Comparison of ENCODE assay signal across 18 mouse cellular contexts in genomic region chr15:5414401-5414800, GRCm38 (mm10).
DNase-seq lines count a peak whose midpoint lies in the region; ATAC-seq and TF ChIP-seq lines count a peak whose summit lies in the region.
"Had no signal": no experiment of that assay in that cellular context is flagged by ENCODE, and none has a peak within 500 bp of the region (broad histone marks: within the 10 kb centered on the region; RNA-seq: fewer than 3 reads in every experiment).

No protein-coding gene starts in this region.

- no peak for TF ChIP-seq RAD21 in CH12.LX (IDR thresholded peaks at IDR 0.05; ENCODE audit: low read depth, low read length)

- no peaks in the 10 kb centered on the region for H3K79me2 ChIP-seq in CH12.LX (replicated peaks; ENCODE audit: control insufficient read depth, extremely low read depth, insufficient read depth, poor library complexity, severe bottlenecking)

- TF ChIP-seq EP300 in CH12.LX (IDR thresholded peaks at IDR 0.05; ENCODE audit: low read length) = peak; percentile 78

- DNase-seq in spleen, postnatal 36 days (ENCODE audit: low spot score in 2 of 2) = peak; percentile 17 to 26
- DNase-seq in spleen, adult 18-20 months = no peak
- peak; percentile 69 for DNase-seq in CH12.LX (ENCODE audit: extremely low read depth)
- DNase-seq in splenic B cell, adult 2 months (ENCODE audit: low read depth, low spot score) = peak; percentile 85
- DNase-seq in Muller cell, postnatal 12 days (ENCODE audit: inconsistent ontology term) = no peak
- DNase-seq in midbrain, embryonic 10.5 days (ENCODE audit: low spot score) = no peak
- DNase-seq: adrenal gland, adult 2 months; cerebellum, adult 8-10 months; kidney, adult 8-10 months; lung, postnatal 4 days; right cerebral cortex, postnatal 4 days had no signal

- H3K4me3 ChIP-seq in CH12.LX (replicated peaks in 1 of 3; ENCODE audit: low read depth in 2 of 3, low read length in 2 of 3, poor library complexity in 1 of 3) = no peak overlapping the region
- no peak overlapping the region for H3K4me3 ChIP-seq in midbrain, embryonic 10.5 days
- H3K4me3 ChIP-seq: hindbrain, embryonic 15.5 days; liver, embryonic 15.5 days; neural tube, embryonic 13.5 days had no signal

- no peaks in the 10 kb centered on the region for H3K27me3 ChIP-seq in CH12.LX (replicated peaks)
- no peaks in the 10 kb centered on the region for H3K27me3 ChIP-seq in splenic B cell, adult 2 months (ENCODE audit: control insufficient read depth, insufficient read depth, low read length, poor library complexity, severe bottlenecking)
- no peaks in the 10 kb centered on the region for H3K27me3 ChIP-seq in midbrain, embryonic 10.5 days (ENCODE audit: low read depth, poor library complexity, severe bottlenecking)
- H3K27me3 ChIP-seq: hindbrain, embryonic 15.5 days; liver, embryonic 15.5 days; neural tube, embryonic 13.5 days had no signal

- peak; percentile 98 for ATAC-seq in inflammation-experienced regulatory T-cells, adult 6 months
- ATAC-seq: forebrain, embryonic 16.5 days; midbrain, embryonic 16.5 days had no signal

- H3K4me1 ChIP-seq in CH12.LX (ENCODE audit: control insufficient read depth in 1 of 2, insufficient read depth in 2 of 2) = peaks cover 2 to 26% of the 10 kb centered on the region in 2 experiments; a peak in 3 of 4 replicates
- H3K4me1 ChIP-seq in midbrain, embryonic 10.5 days = no peaks in the 10 kb centered on the region
- H3K4me1 ChIP-seq: hindbrain, embryonic 15.5 days; liver, embryonic 15.5 days; neural tube, embryonic 13.5 days had no signal

- no peaks in the 10 kb centered on the region for H3K9me3 ChIP-seq in CH12.LX (replicated peaks; ENCODE audit: low read length)
- H3K9me3 ChIP-seq in midbrain, embryonic 10.5 days (replicated peaks) = no peaks in the 10 kb centered on the region
- H3K9me3 ChIP-seq: hindbrain, embryonic 15.5 days; liver, embryonic 15.5 days; neural tube, embryonic 13.5 days had no signal

- no peak for TF ChIP-seq POLR2A in CH12.LX (IDR thresholded peaks at IDR 0.05; ENCODE audit: low read depth, low read length)

- no peak for TF ChIP-seq CTCF in CH12.LX (conservative IDR thresholded peaks at IDR 0.05 in 1 of 2, IDR thresholded peaks at IDR 0.05 in 1 of 2; ENCODE audit: low read depth in 2 of 2, low read length in 2 of 2)

- no peak overlapping the region for H3K27ac ChIP-seq in CH12.LX (ENCODE audit: insufficient read depth, low read depth)
- H3K27ac ChIP-seq in midbrain, embryonic 10.5 days (replicated peaks) = no peak overlapping the region
- H3K27ac ChIP-seq: hindbrain, embryonic 15.5 days; liver, embryonic 15.5 days; neural tube, embryonic 13.5 days; stomach, postnatal 0 days had no signal

- in situ Hi-C loops in CH12.LX (cut with MboI; ENCODE audit: low pct_ligation_motif_present, low pct_unique_long_range_greater_than_20kb, low sequenced_read_pairs) = no loop called here

- no peaks in the 10 kb centered on the region for H3K36me3 ChIP-seq in CH12.LX (replicated peaks in 1 of 2; ENCODE audit: control insufficient read depth in 1 of 2, insufficient read depth in 1 of 2, low read length in 1 of 2)
- no peaks in the 10 kb centered on the region for H3K36me3 ChIP-seq in splenic B cell, adult 2 months (ENCODE audit: control insufficient read depth, insufficient read depth, low read length, poor library complexity, severe bottlenecking)
- no peaks in the 10 kb centered on the region for H3K36me3 ChIP-seq in midbrain, embryonic 10.5 days
- H3K36me3 ChIP-seq: hindbrain, embryonic 15.5 days; liver, embryonic 15.5 days; neural tube, embryonic 13.5 days had no signal

- no peak overlapping the region for H3K4me2 ChIP-seq in CH12.LX (ENCODE audit: insufficient read depth, low read depth, poor library complexity, severe bottlenecking)
- H3K4me2 ChIP-seq: hindbrain, embryonic 15.5 days; liver, embryonic 15.5 days; neural tube, embryonic 13.5 days had no signal

- dilution Hi-C loops in CH12.LX (cut with MboI; ENCODE audit: extremely low pct_ligation_motif_present, extremely low pct_unique_long_range_greater_than_20kb, low sequenced_read_pairs) = no loop called here

- WGBS in midbrain, embryonic 10.5 days = 90% methylated on average over 5 of the region's 5 CpGs

- no peak overlapping the region for H3K9ac ChIP-seq in CH12.LX (ENCODE audit: insufficient read depth, low read depth)
- H3K9ac ChIP-seq: hindbrain, embryonic 15.5 days; liver, embryonic 15.5 days; neural tube, embryonic 13.5 days had no signal

TF ChIP-seq in CH12.LX, 34 proteins besides CTCF, POLR2A, EP300 and RAD21:
- TF ChIP-seq ELF1 (IDR thresholded peaks at IDR 0.05; ENCODE audit: low read depth, low read length) = 0 out of 2 replicates have a peak, but pooled peaks have one; percentile 18
- peak; percentile 58; the same call in 1 of the 2 replicates for TF ChIP-seq TCF12 (IDR thresholded peaks at IDR 0.05; ENCODE audit: low read depth, low read length)
- no peak for TF ChIP-seq GABPA (IDR thresholded peaks at IDR 0.05; ENCODE audit: insufficient replicate concordance, low read depth, low read length)
- TF ChIP-seq NELFE (IDR thresholded peaks at IDR 0.05; ENCODE audit: low read depth, low read length) = no peak
- TF ChIP-seq HCFC1 (IDR thresholded peaks at IDR 0.05; ENCODE audit: low read depth, low read length) = no peak
- peak; percentile 45 for TF ChIP-seq JUND (conservative IDR thresholded peaks at IDR 0.05; ENCODE audit: low read depth, low read length)
- no peak for TF ChIP-seq KAT2A (IDR thresholded peaks at IDR 0.05; ENCODE audit: insufficient replicate concordance, low read length)
- peak; percentile 48 for TF ChIP-seq BHLHE40 (IDR thresholded peaks at IDR 0.05; ENCODE audit: low read depth, low read length)
- TF ChIP-seq MEF2A (IDR thresholded peaks at IDR 0.05; ENCODE audit: borderline replicate concordance, low read depth, low read length) = peak; percentile 69; the same call in 1 of the 2 replicates
- TF ChIP-seq JUN (IDR thresholded peaks at IDR 0.05; ENCODE audit: insufficient read depth, low read depth, low read length) = peak; percentile 36; the same call in 1 of the 2 replicates
- 0 out of 2 replicates have a peak, but pooled peaks have one; percentile 34 for TF ChIP-seq MAFK (IDR thresholded peaks at IDR 0.05; ENCODE audit: insufficient replicate concordance, low read length)
- peak; percentile 70 for TF ChIP-seq IRF4 (IDR thresholded peaks at IDR 0.05; ENCODE audit: low read depth, low read length)
- no peak for TF ChIP-seq USF2 (conservative IDR thresholded peaks at IDR 0.05; ENCODE audit: low read depth, low read length)
- peak; percentile 57 for TF ChIP-seq ETS1 (conservative IDR thresholded peaks at IDR 0.05; ENCODE audit: low read depth, low read length)

Comparison
In these comparisons a context has a peak if more than half of its experiments do, and no peak if none do; other contexts are left out.
1. DNase-seq: peak in spleen, postnatal 36 days (2 of 2), CH12.LX (single experiment) and splenic B cell, adult 2 months (single experiment); none in spleen, adult 18-20 months (0 of 2), Muller cell, postnatal 12 days (single experiment) and midbrain, embryonic 10.5 days (single experiment).